ENCODE assay signal across 7 mouse cellular contexts in genomic region chr10:80932206-80932605, GRCm38 (mm10). TPM values are rescaled to one million over a fixed set of nuclear protein-coding genes. Genes with fewer than 3 reads are reported as not detected.
DNase-seq lines count a peak whose midpoint lies in the region; ATAC-seq and TF ChIP-seq lines count a peak whose summit lies in the region.

No protein-coding gene starts in this region.

- H3K4me3 ChIP-seq in lung, adult 2 months (replicated peaks; ENCODE audit: extremely low read depth, low read depth, low read length) = peak overlapping the region; percentile 47
- peak overlapping the region; percentile 84 to 90 for H3K4me3 ChIP-seq in heart, embryonic 14.5 days (ENCODE audit: control insufficient read depth in 1 of 2, insufficient read depth in 1 of 2, low read depth in 1 of 2, low read length in 2 of 2)
- H3K4me3 ChIP-seq in liver, embryonic 15.5 days (replicated peaks) = peak overlapping the region; percentile 46
- peak overlapping the region; percentile 48 for H3K4me3 ChIP-seq in small intestine, adult 2 months (ENCODE audit: low read depth, low read length)

- ATAC-seq in heart, embryonic 14.5 days (ENCODE audit: insufficient number of reproducible peaks, insufficient read depth, low FRiP score, low read depth) = no peak
- no peak for ATAC-seq in liver, embryonic 15.5 days (ENCODE audit: insufficient read depth)
- ATAC-seq in cerebellum, adult (ENCODE audit: insufficient number of reproducible peaks, low FRiP score, low TSS enrichment) = no peak

- H3K36me3 ChIP-seq in heart, embryonic 14.5 days (ENCODE audit: control insufficient read depth, insufficient read depth, low read length) = no peaks in the 10 kb centered on the region; the same call in 1 of the 2 replicates
- H3K36me3 ChIP-seq in liver, embryonic 15.5 days (replicated peaks) = no peaks in the 10 kb centered on the region
- no peaks in the 10 kb centered on the region for H3K36me3 ChIP-seq in small intestine, adult 2 months (ENCODE audit: control insufficient read depth, insufficient read depth, low read length)

- TF ChIP-seq CTCF in lung, adult 2 months (IDR thresholded peaks at IDR 0.05; ENCODE audit: insufficient read depth, low read length) = no peak
- TF ChIP-seq CTCF in brain, embryonic 14.5 days (IDR thresholded peaks at IDR 0.05; ENCODE audit: borderline replicate concordance, extremely low read depth, insufficient read depth, insufficient read length) = no peak
- no peak for TF ChIP-seq CTCF in small intestine, adult 2 months (IDR thresholded peaks at IDR 0.05; ENCODE audit: extremely low read depth, insufficient read length, insufficient replicate concordance, low read depth, low read length)

- H3K4me1 ChIP-seq in lung, adult 2 months (ENCODE audit: control insufficient read depth, insufficient read depth, low read length) = peaks cover 32% of the 10 kb centered on the region
- peaks cover 44 to 67% of the 10 kb centered on the region in 2 experiments for H3K4me1 ChIP-seq in heart, embryonic 14.5 days (ENCODE audit: control insufficient read depth in 2 of 2, insufficient read depth in 2 of 2, low read length in 2 of 2)
- peaks cover 82% of the 10 kb centered on the region for H3K4me1 ChIP-seq in liver, embryonic 15.5 days (replicated peaks)
- peaks cover 42% of the 10 kb centered on the region for H3K4me1 ChIP-seq in small intestine, adult 2 months (ENCODE audit: control insufficient read depth, insufficient read depth, insufficient read length, low read length)

- DNase-seq in lung, adult 2 months = peak; percentile 56
- no peak for DNase-seq in lung, postnatal 14 days
- DNase-seq in brain, embryonic 14.5 days (ENCODE audit: low read depth) = peak; percentile 67

- H3K27me3 ChIP-seq in heart, embryonic 14.5 days (ENCODE audit: control insufficient read depth, insufficient read depth, low read length) = no peaks in the 10 kb centered on the region
- H3K27me3 ChIP-seq in liver, embryonic 15.5 days = peaks cover 89% of the 10 kb centered on the region
- no peaks in the 10 kb centered on the region for H3K27me3 ChIP-seq in small intestine, adult 2 months (ENCODE audit: control insufficient read depth, insufficient read depth, low read length)

- WGBS in lung, adult 2 months = 4% methylated on average over 20 of the region's 20 CpGs
- 2% methylated on average over 20 of the region's 20 CpGs for WGBS in heart, embryonic 14.5 days
- WGBS in liver, embryonic 15.5 days (ENCODE audit: insufficient replicate concordance) = 1% methylated on average over 20 of the region's 20 CpGs
- 4% methylated on average over 20 of the region's 20 CpGs for WGBS in small intestine, adult 2 months

- no peak overlapping the region; a peak in 1 of 4 replicates for H3K27ac ChIP-seq in heart, embryonic 14.5 days (replicated peaks in 1 of 2; ENCODE audit: control insufficient read depth in 1 of 2, insufficient read depth in 1 of 2, low read depth in 2 of 2, low read length in 2 of 2)
- H3K27ac ChIP-seq in liver, embryonic 15.5 days (replicated peaks) = no peak overlapping the region
- H3K27ac ChIP-seq in small intestine, adult 2 months (ENCODE audit: insufficient read depth, low read depth, low read length) = no peak overlapping the region

- TF ChIP-seq POLR2A in lung, adult 2 months (IDR thresholded peaks at IDR 0.05; ENCODE audit: borderline replicate concordance, extremely low read depth, low read depth, low read length) = peak; percentile 36; the same call in 1 of the 2 replicates
- TF ChIP-seq POLR2A in brain, embryonic 14.5 days (IDR thresholded peaks at IDR 0.05; ENCODE audit: borderline replicate concordance, extremely low read depth, insufficient read depth, insufficient read length, poor library complexity, severe bottlenecking) = no peak
- peak; percentile 24; the same call in 1 of the 2 replicates for TF ChIP-seq POLR2A in small intestine, adult 2 months (IDR thresholded peaks at IDR 0.05; ENCODE audit: low read depth, low read length)

- no peaks in the 10 kb centered on the region for H3K9me3 ChIP-seq in heart, embryonic 14.5 days (ENCODE audit: control insufficient read depth, low read length)
- H3K9me3 ChIP-seq in liver, embryonic 15.5 days (replicated peaks) = no peaks in the 10 kb centered on the region

- peak overlapping the region; percentile 96 for H3K9ac ChIP-seq in heart, embryonic 14.5 days (ENCODE audit: low read length)
- peak overlapping the region; percentile 35; the same call in 1 of the 2 replicates for H3K9ac ChIP-seq in liver, embryonic 15.5 days

- peak overlapping the region; percentile 98 for H3K4me2 ChIP-seq in heart, embryonic 14.5 days (ENCODE audit: low read length)
- H3K4me2 ChIP-seq in liver, embryonic 15.5 days = peak overlapping the region; percentile 93

RNA-seq across cellular contexts. Expression of gene Gadd45b, which starts 2.3 kb away (rescaled TPM):
- polyA plus RNA-seq in lung, adult 2 months (2012; rRNA removed) = 103 and 120 TPM in 2 replicates
- 8.4 and 8.5 TPM in 2 replicates for polyA plus RNA-seq in brain, embryonic 14.5 days (2012; rRNA removed)
- 34.5 and 39.8 TPM in 2 replicates for polyA plus RNA-seq in heart, embryonic 14.5 days (2014; fragmentation: Nextera tagmentation; extraction: Ambion mirVana)
- 3.8 and 4.0 TPM in 2 replicates for polyA plus RNA-seq in liver, embryonic 15.5 days (2015; fragmentation: Nextera tagmentation; extraction: Ambion mirVana)
- 16.2 and 29.7 TPM in 2 replicates for polyA plus RNA-seq in small intestine, adult 2 months (2012; rRNA removed)

RNA-seq across cellular contexts. Expression of gene Lmnb2, which starts 14.2 kb away (rescaled TPM):
- 9.4 and 11.3 TPM in 2 replicates for polyA plus RNA-seq in lung, adult 2 months (2012; rRNA removed)
- polyA plus RNA-seq in brain, embryonic 14.5 days (2012; rRNA removed) = 58.8 and 72.3 TPM in 2 replicates
- polyA plus RNA-seq in heart, embryonic 14.5 days (2014; fragmentation: Nextera tagmentation; extraction: Ambion mirVana) = 7.3 and 8.1 TPM in 2 replicates
- polyA plus RNA-seq in liver, embryonic 15.5 days (2015; fragmentation: Nextera tagmentation; extraction: Ambion mirVana) = 11.0 and 12.4 TPM in 2 replicates
- 14.5 and 29.2 TPM in 2 replicates for polyA plus RNA-seq in small intestine, adult 2 months (2012; rRNA removed)

RNA-seq across cellular contexts. Expression of gene Timm13, which starts 31.4 kb away (rescaled TPM):
- 157 and 196 TPM in 2 replicates for polyA plus RNA-seq in lung, adult 2 months (2012; rRNA removed)
- 174 and 253 TPM in 2 replicates for polyA plus RNA-seq in brain, embryonic 14.5 days (2012; rRNA removed)
- 310 and 338 TPM in 2 replicates for polyA plus RNA-seq in heart, embryonic 14.5 days (2014; fragmentation: Nextera tagmentation; extraction: Ambion mirVana)
- polyA plus RNA-seq in liver, embryonic 15.5 days (2015; fragmentation: Nextera tagmentation; extraction: Ambion mirVana) = 163 and 165 TPM in 2 replicates
- 132 and 250 TPM in 2 replicates for polyA plus RNA-seq in small intestine, adult 2 months (2012; rRNA removed)
